Mouse (Mus musculus) forebrain, embryonic 12.5 days (tissue): Measurements from ENCODE around the gene Ern2. TPM values are rescaled to one million over a fixed set of nuclear protein-coding genes. Genes with fewer than 3 reads are reported as not detected.
A peak's percentile ranks its signal among the peaks of the same experiment; 100 is the strongest.

Experiments
- ATAC-seq: fragments of 200-750 bp; cut with Nextera tagmentation; 2 replicates; pipeline ENCODE4 v1.8.0; 2017; ENCODE audit warnings: moderate TSS enrichment; ENCODE audit not compliant: low FRiP score
- H3K27ac ChIP-seq: fragments of 300-500 bp; sonication (generic); 2 replicates; pipeline ENCODE4 v1.5.1; 2016; ENCODE audit warnings: mild to moderate bottlenecking
- H3K27me3 ChIP-seq: fragments of 300-500 bp; sonication (generic); 2 replicates; pipeline ENCODE4 v1.6.1; 2016; ENCODE audit warnings: mild to moderate bottlenecking
- H3K36me3 ChIP-seq: fragments of 300-500 bp; sonication (generic); replicated peaks from 2 replicates; pipeline ENCODE4 v1.6.1; 2016; ENCODE audit warnings: mild to moderate bottlenecking
- H3K4me1 ChIP-seq: fragments of 300-500 bp; sonication (generic); 2 replicates; pipeline ENCODE4 v1.6.1; 2016
- H3K4me2 ChIP-seq: fragments of 300-500 bp; sonication (generic); 2 replicates; pipeline ENCODE4 v1.6.1; 2016; ENCODE audit warnings: mild to moderate bottlenecking, moderate library complexity
- H3K4me3 ChIP-seq: fragments of 300-500 bp; sonication (generic); replicated peaks from 2 replicates; pipeline ENCODE4 v1.5.1; 2016; ENCODE audit warnings: mild to moderate bottlenecking
- H3K9ac ChIP-seq: fragments of 300-500 bp; sonication (generic); 2 replicates; pipeline ENCODE4 v1.6.1; 2016; ENCODE audit warnings: mild to moderate bottlenecking
- H3K9me3 ChIP-seq: fragments of 300-500 bp; sonication (generic); 2 replicates; pipeline ENCODE4 v1.6.1; 2016
- WGBS: fragments of 180-500 bp; shearing (Covaris S2); methylation state at CpG from one replicate; pipeline ENCODE4 v1.1.7; 2016; 5-methylcytosine and 5-hydroxymethylcytosine counted together
- polyA plus RNA-seq: library from polyadenylated mRNA; unstranded; fragments of >200 nt; fragmentation: Nextera tagmentation; extraction: Ambion mirVana; gene quantifications from 2 replicates; pipeline ENCODE4 v1.2.1, GENCODE M21; 2016

Ern2 gene
- polyA plus RNA-seq, 1 experiment from 2014 or later, result 0.24 TPM

DNA sequence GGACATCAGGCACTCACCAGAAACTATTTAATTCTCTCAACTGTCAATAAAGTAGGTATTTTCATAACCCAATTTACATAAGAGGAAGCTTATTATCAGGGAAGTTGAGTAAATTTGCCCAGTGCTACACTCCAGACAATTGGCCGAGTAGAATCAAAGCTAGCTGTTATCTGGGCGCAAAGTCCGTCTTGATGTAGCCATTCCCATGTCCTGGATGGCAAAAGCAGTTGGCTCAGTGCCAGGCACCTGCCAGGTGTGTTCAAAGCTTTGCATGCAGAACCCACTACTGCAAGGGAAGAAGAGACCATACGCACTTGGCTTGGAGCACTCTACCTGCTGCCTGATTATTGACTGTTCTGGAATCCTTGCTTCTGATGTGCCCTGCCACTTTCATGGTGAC, 33.5 kb downstream of the Ern2 start:
- Histone ChIP-seq H3K4me3 (no peak overlapping the region), H3K9me3 (no peaks in the 10 kb centered on the region)
- 92% methylated on average over 4 of the region's 4 CpGs for WGBS

DNA sequence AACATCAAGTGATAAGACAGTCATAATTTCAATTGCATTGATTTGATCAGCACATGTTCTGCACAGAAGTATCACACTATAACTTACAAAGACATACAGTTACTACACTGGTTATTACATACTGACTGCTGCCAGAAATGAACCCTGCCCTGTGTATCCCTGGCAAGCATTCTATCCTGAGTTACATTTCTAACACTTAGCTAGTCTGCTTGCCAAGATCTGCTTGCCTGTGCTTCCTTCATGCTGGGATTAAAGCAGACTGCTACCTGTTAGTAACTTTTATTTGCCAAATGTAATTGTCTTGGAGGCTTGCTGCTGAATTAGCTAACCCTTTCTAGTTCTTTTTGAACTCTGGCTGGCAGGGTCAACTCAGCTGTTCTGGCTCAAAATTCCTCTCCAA, 45.0 kb downstream of the Ern2 start:
- Histone ChIP-seq H3K27me3 (no peaks in the 10 kb centered on the region), H3K9me3 (no peaks in the 10 kb centered on the region), H3K9ac (no peak overlapping the region), H3K4me2 (no peak overlapping the region), H3K36me3 (peaks cover 90% of the 10 kb centered on the region), H3K4me3 (no peak overlapping the region), H3K4me1 (no peaks in the 10 kb centered on the region), H3K27ac (no peak overlapping the region)
- ATAC-seq, result no peak

More for the DNA sequence above, 33.5 kb downstream of the Ern2 start:
- Histone ChIP-seq H3K4me2 (no peak overlapping the region), H3K4me1 (peaks cover 4% of the 10 kb centered on the region), H3K27ac (no peak overlapping the region), H3K27me3 (no peaks in the 10 kb centered on the region), H3K9ac (no peak overlapping the region), H3K36me3 (peaks cover 25% of the 10 kb centered on the region)
- no peak for ATAC-seq

DNA sequence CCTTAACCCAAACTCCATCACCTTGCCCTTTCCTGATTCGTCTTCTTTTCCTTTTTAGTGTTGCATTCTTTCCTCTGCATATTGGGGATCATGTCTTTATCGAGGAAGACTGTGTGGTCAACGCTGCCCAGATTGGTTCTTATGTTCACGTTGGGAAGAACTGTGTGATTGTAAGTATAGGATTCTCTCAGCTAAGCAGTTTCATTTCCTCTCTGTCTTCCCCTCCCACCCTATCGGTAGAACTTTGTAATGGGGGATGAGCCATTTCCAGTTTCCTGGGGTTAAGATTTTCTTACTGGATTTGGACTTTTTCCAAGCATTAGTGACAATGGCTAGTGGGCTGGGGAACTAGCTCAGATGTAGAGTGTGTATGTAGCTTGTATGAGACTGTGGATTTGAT, 47.8 kb downstream of the Ern2 start:
- Histone ChIP-seq H3K27ac (no peak overlapping the region), H3K9me3 (no peaks in the 10 kb centered on the region), H3K27me3 (no peaks in the 10 kb centered on the region), H3K36me3 (peaks cover 76% of the 10 kb centered on the region), H3K9ac (no peak overlapping the region), H3K4me1 (peaks cover 7% of the 10 kb centered on the region), H3K4me2 (no peak overlapping the region), H3K4me3 (no peak overlapping the region)
- ATAC-seq, result no peak
- WGBS, result 93% methylated on average over 5 of the region's 5 CpGs

DNA sequence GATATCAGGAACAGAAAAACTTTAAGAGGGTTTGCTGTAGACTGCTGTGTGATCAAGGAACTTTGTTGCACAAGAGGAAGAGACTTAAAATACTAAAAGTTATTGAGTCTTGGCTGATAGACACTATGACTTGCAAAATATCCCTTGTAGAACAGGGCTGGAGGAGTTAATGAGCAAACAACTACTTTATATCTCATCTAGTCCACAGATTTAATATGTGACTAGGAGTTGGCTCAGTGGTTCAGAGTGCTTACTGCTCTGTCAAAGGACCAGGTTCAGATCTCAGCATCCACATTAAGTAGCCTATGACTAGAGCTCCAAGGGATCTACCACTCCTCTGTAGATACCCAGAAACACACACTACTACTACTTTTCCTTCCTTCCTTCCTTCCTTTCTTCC, 48.9 kb downstream of the Ern2 start:
- Histone ChIP-seq H3K4me1 (peaks cover 11% of the 10 kb centered on the region), H3K4me2 (no peak overlapping the region), H3K27me3 (no peaks in the 10 kb centered on the region), H3K4me3 (no peak overlapping the region), H3K9me3 (no peaks in the 10 kb centered on the region), H3K9ac (no peak overlapping the region), H3K36me3 (peaks cover 69% of the 10 kb centered on the region), H3K27ac (no peak overlapping the region)
- no peak for ATAC-seq

DNA sequence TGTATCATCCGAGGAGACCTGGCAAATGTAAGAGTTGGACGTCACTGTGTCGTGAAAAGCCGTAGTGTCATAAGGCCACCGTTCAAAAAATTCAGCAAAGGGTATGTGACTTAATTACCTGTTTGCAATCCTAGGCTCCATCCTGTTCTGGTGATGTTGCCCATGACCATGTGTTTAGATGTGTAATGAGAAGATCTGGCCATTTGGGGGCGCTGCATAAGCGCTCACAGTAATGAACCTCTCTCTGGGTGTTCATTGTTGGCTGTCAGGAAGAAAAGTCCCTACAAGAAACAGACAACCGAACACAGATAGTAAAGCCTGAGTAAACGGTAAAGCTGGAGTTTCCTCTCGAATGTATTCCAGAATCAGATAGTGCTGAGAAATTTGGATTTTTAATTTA, 50.9 kb downstream of the Ern2 start:
- no peak overlapping the region for H3K4me2 ChIP-seq
- no peak overlapping the region for H3K4me3 ChIP-seq
- no peak for ATAC-seq
- no peaks in the 10 kb centered on the region for H3K9me3 ChIP-seq
- peaks cover 50% of the 10 kb centered on the region for H3K36me3 ChIP-seq
- H3K27me3 ChIP-seq, result no peaks in the 10 kb centered on the region
- 74% methylated on average over 10 of the region's 10 CpGs for WGBS
- no peak overlapping the region for H3K9ac ChIP-seq
- H3K27ac ChIP-seq, result no peak overlapping the region
- H3K4me1 ChIP-seq, result peaks cover 18% of the 10 kb centered on the region

DNA sequence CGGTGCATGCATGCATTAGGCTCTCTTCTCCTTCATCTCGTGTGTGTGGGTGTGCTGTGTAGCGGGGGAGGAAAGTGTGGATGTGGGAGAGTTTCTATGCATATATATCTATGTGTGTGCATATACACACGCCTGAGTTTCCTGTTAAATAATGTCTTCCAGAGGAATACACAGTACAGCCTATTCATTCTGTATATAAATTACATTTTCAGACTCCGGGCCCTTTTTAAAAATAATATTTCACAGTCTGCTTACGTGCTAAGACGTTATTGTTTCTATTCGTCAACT, 52.7 kb downstream of the Ern2 start:
- H3K9ac ChIP-seq, result peak overlapping the region; percentile 78
- ATAC-seq, result no peak
- peaks cover 18% of the 10 kb centered on the region for H3K4me1 ChIP-seq
- H3K9me3 ChIP-seq, result no peaks in the 10 kb centered on the region
- H3K4me2 ChIP-seq, result peak overlapping the region; percentile 71
- H3K36me3 ChIP-seq, result peaks cover 34% of the 10 kb centered on the region
- WGBS, result 16% methylated on average over 8 of the region's 8 CpGs
- peak overlapping the region; percentile 25; the same call in 1 of the 2 replicates for H3K27ac ChIP-seq
- peak overlapping the region; percentile 73 for H3K4me3 ChIP-seq
- H3K27me3 ChIP-seq, result no peaks in the 10 kb centered on the region

DNA sequence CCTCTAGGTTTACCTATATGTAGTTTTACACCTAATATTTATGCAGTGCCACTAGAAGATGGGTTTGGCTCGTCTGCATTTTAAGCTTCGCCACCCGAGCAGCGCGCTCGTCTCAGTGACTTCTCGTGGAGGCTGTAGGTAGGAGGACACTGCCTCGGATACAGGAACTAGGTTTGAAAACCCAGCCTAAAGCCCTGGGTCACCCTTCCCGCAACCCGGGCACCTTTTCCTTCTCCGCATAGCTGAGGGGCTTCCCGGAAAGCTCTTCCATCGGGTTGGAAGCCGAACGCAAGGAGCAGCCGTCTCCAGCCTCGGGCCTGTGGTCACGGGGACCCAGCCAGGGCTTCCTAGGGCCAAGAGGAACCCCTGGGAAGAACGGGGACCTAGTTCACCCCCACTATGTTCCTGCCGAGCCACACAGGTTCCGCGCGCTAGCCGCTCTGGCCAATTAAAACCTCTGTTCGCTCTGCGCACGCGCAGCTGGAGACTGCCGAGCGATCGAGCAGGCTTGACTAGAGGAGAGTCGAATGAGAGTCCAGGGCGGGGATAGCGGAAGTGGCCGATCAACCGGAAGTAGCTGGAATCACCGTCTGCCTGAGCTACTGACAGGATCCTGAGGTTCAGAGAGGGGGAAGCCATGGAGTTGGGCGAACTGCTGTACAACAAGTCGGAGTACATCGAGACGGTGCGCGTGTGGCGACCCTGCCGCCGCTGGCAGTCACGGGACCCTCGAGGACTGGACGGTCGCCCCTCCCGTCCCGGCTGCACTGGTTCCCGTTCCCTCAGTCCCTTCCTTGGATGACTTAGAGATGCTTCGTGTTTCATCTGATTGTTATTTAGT, 53.3 kb downstream of the Ern2 start, which contains the start of the genes Palb2 and Dctn5:
Gene Palb2 (minus strand): TSS at position 489 of the 841 bp plus-strand sequence.
Gene Dctn5 (plus strand): TSS at position 545 of the 841 bp plus-strand sequence.
- Histone ChIP-seq H3K9me3 (no peaks in the 10 kb centered on the region), H3K4me1 (peaks cover 18% of the 10 kb centered on the region), H3K9ac (peak within 1 kb of the TSS; percentile 78), H3K27ac (peak within 1 kb of the TSS; percentile 37; the same call in 1 of the 2 replicates), H3K36me3 (peaks cover 34% of the 10 kb centered on the region), H3K27me3 (no peaks in the 10 kb centered on the region), H3K4me2 (peak within 1 kb of the TSS; percentile 74), H3K4me3 (peak within 1 kb of the TSS; percentile 73)
- ATAC-seq, result peak; percentile 97
- under 1% methylated on average over 54 of the region's 54 CpGs for WGBS

DNA sequence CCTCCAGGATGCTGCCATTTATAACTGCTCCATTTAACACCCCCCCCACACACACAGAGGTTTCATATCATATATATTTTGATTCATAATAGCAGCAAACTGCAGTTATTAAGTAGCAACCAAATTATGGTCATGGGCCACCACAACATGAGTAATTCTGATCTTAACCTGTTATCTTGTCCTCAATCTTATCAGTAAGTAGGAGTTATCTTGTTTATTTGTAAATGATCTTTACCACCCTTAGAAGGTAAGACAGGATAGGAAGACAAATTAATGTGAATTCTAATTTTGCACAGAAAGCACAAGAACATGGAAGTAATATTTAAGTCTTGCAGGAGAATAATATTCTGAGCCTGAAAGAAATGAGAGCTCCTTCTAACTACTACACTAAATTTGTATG, 54.2 kb downstream of the Ern2 start:
- peak overlapping the region; percentile 78 for H3K9ac ChIP-seq

DNA sequence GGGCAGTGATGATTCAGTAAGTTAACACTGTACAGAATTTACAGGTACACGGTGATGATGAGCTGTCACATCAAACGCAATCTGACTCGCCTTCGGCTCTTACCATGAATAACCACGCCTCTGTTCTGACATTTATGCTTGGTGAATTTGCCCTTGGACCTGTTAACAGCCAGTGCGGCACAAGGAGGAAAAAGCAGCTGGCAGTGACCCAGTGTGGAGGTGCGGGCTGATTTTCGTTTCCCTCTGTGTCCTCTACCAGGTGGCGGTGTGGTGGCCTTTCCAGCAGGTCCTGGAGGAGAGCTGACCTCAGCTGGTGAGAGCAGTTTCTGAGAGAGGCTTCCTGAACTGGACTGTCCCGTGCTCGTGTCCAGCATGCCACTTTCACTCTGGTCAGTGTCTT, 59.1 kb downstream of the Ern2 start:
- 96% methylated on average over 11 of the region's 11 CpGs for WGBS
- Histone ChIP-seq H3K9ac (no peak overlapping the region), H3K27me3 (no peaks in the 10 kb centered on the region), H3K27ac (no peak overlapping the region), H3K36me3 (peaks cover 53% of the 10 kb centered on the region), H3K9me3 (no peaks in the 10 kb centered on the region), H3K4me1 (peaks cover 6% of the 10 kb centered on the region; the same call in 1 of the 2 replicates), H3K4me2 (no peak overlapping the region), H3K4me3 (no peak overlapping the region)
- ATAC-seq, result no peak

More for the DNA sequence above, 54.2 kb downstream of the Ern2 start:
- Histone ChIP-seq H3K27me3 (no peaks in the 10 kb centered on the region), H3K36me3 (peaks cover 34% of the 10 kb centered on the region), H3K27ac (no peak overlapping the region), H3K4me2 (peak overlapping the region; percentile 74), H3K4me3 (peak overlapping the region; percentile 73), H3K9me3 (no peaks in the 10 kb centered on the region), H3K4me1 (peaks cover 18% of the 10 kb centered on the region)
- ATAC-seq, result no peak

DNA sequence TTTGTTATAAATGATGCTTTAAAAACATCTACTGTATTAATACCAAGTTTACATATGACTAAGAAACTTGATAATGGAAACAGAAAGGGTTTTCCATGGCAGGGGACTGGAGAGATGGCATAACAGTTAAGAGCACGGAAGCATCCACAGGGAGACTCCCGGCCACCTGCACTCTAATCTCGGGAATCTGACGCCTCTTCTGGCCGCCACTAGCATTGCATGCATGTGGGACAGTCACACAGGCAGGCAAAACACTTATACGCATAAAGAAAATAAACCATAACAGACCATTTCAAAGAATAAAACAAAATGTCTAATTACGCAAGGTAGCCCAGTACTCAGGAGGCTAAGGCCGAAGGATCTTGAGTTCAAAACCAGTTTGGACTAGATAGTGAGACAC, 60.4 kb downstream of the Ern2 start:
- no peak for ATAC-seq
- WGBS, result 70% methylated on average over 8 of the region's 8 CpGs

DNA sequence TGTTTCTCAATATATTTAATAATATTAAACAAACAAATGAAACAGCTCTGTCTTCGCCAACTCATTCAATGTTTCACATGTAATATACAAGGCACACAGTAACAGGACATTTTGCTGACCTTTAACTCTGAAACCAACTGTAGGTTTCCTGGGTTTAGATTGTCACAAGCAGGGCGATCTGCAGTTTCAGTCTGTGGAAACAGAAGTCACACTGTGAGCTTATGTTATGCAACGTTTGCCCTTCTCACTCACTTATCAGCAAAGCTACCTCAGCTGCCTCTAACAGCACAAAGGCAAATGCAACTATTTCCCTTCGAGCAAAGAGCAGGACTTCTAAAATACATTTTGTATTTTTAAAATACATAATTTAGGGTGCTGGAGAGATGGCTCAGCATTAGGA, 62.5 kb downstream of the Ern2 start:
- no peak overlapping the region for H3K4me2 ChIP-seq
- H3K27ac ChIP-seq, result no peak overlapping the region
- H3K9me3 ChIP-seq, result no peaks in the 10 kb centered on the region
- no peak overlapping the region for H3K9ac ChIP-seq
- no peaks in the 10 kb centered on the region for H3K4me1 ChIP-seq
- WGBS, result 91% methylated on average over 4 of the region's 4 CpGs
- no peaks in the 10 kb centered on the region for H3K27me3 ChIP-seq
- no peak overlapping the region for H3K4me3 ChIP-seq
- ATAC-seq, result no peak
- peaks cover 76% of the 10 kb centered on the region for H3K36me3 ChIP-seq

More for the DNA sequence above, 60.4 kb downstream of the Ern2 start:
- no peak overlapping the region for H3K4me3 ChIP-seq
- H3K36me3 ChIP-seq, result peaks cover 63% of the 10 kb centered on the region
- H3K27me3 ChIP-seq, result no peaks in the 10 kb centered on the region
- no peaks in the 10 kb centered on the region for H3K9me3 ChIP-seq
- no peak overlapping the region for H3K27ac ChIP-seq
- H3K4me1 ChIP-seq, result no peaks in the 10 kb centered on the region
- no peak overlapping the region for H3K4me2 ChIP-seq
- H3K9ac ChIP-seq, result no peak overlapping the region
